Mouse (Mus musculus): Measurements from ENCODE around the gene Lcn12. TPM values are rescaled to one million over a fixed set of nuclear protein-coding genes. Genes with fewer than 3 reads are reported as not detected.

Gene Lcn12
- total and polyA plus RNA-seq, 2 experiments: 0.27 TPM; not detected in 1

- 45% methylated on average over 10 of the region's 10 CpGs for WGBS
- TF ChIP-seq CTCF (IDR thresholded peaks at IDR 0.05; ENCODE audit: low read depth, low read length): no peak
- TF ChIP-seq POLR2A (IDR thresholded peaks at IDR 0.05; ENCODE audit: extremely low read depth, insufficient read depth, low read length): no peak
- Histone ChIP-seq H3K4me3 (ENCODE audit: insufficient read depth, low read depth, low read length) (no peak overlapping the region), H3K27ac (replicated peaks; ENCODE audit: insufficient read depth, low read depth, low read length) (peak overlapping the region; percentile 40), H3K4me1 (ENCODE audit: control insufficient read depth, insufficient read depth, low read length) (peaks cover 19% of the 10 kb centered on the region), H3K36me3 (ENCODE audit: control insufficient read depth, insufficient read depth, low read length) (no peaks in the 10 kb centered on the region), H3K27me3 (ENCODE audit: control insufficient read depth, insufficient read depth, low read length) (no peaks in the 10 kb centered on the region), H3K79me2 (ENCODE audit: control insufficient read depth, insufficient read depth, low read length) (no peaks in the 10 kb centered on the region), H3K9ac (ENCODE audit: low read depth, low read length) (no peak overlapping the region)
- DNase-seq (ENCODE audit: extremely low read depth, low read depth, low spot score): peak; percentile 84
These were observed 14.0 kb downstream of the Lcn12 start for GRCm38 (mm10) chr2:25479551-25480311.

GRCm38 (mm10) chr2:25477967-25478675 is 15.6 kb downstream of the Lcn12 start:
- peaks cover 24% of the 10 kb centered on the region for H3K4me1 ChIP-seq (ENCODE audit: control insufficient read depth, insufficient read depth, low read length)
- WGBS: 50% methylated on average over 3 of the region's 3 CpGs
- H3K4me3 ChIP-seq (ENCODE audit: insufficient read depth, low read depth, low read length): no peak overlapping the region
- H3K36me3 ChIP-seq (ENCODE audit: control insufficient read depth, insufficient read depth, low read length): no peaks in the 10 kb centered on the region
- no peaks in the 10 kb centered on the region for H3K79me2 ChIP-seq (ENCODE audit: control insufficient read depth, insufficient read depth, low read length)
- no peaks in the 10 kb centered on the region for H3K27me3 ChIP-seq (ENCODE audit: control insufficient read depth, insufficient read depth, low read length)
- H3K9ac ChIP-seq (ENCODE audit: low read depth, low read length): no peak overlapping the region
- peak overlapping the region; percentile 5; the same call in 1 of the 2 replicates for H3K27ac ChIP-seq (replicated peaks; ENCODE audit: insufficient read depth, low read depth, low read length)
- DNase-seq (ENCODE audit: extremely low read depth, low read depth, low spot score): peak; percentile 86
- TF ChIP-seq CTCF (IDR thresholded peaks at IDR 0.05; ENCODE audit: low read depth, low read length) (no peak), POLR2A (IDR thresholded peaks at IDR 0.05; ENCODE audit: extremely low read depth, insufficient read depth, low read length) (no peak)

- WGBS: 89% methylated on average over 8 of the region's 8 CpGs
- H3K9ac ChIP-seq (ENCODE audit: low read depth, low read length): no peak overlapping the region
These were observed 16.2 kb downstream of the Lcn12 start for GRCm38 (mm10) chr2:25477541-25477940.

GRCm38 (mm10) chr2:25472550-25472949 is 21.2 kb downstream of the Lcn12 start:
- 14% methylated on average over 2 of the region's 2 CpGs for WGBS
- Histone ChIP-seq H3K36me3 (ENCODE audit: control insufficient read depth, insufficient read depth, low read length) (no peaks in the 10 kb centered on the region), H3K79me2 (ENCODE audit: control insufficient read depth, insufficient read depth, low read length) (no peaks in the 10 kb centered on the region), H3K9ac (ENCODE audit: low read depth, low read length) (no peak overlapping the region), H3K4me3 (ENCODE audit: insufficient read depth, low read depth, low read length) (no peak overlapping the region), H3K4me1 (ENCODE audit: control insufficient read depth, insufficient read depth, low read length) (peaks cover 14% of the 10 kb centered on the region), H3K27ac (replicated peaks; ENCODE audit: insufficient read depth, low read depth, low read length) (peak overlapping the region; percentile 16), H3K27me3 (ENCODE audit: control insufficient read depth, insufficient read depth, low read length) (no peaks in the 10 kb centered on the region)
- DNase-seq (ENCODE audit: extremely low read depth, low read depth, low spot score): peak; percentile 98
- TF ChIP-seq CTCF (IDR thresholded peaks at IDR 0.05; ENCODE audit: low read depth, low read length) (no peak), POLR2A (IDR thresholded peaks at IDR 0.05; ENCODE audit: extremely low read depth, insufficient read depth, low read length) (no peak)

More at GRCm38 (mm10) chr2:25477541-25477940, 16.2 kb downstream of the Lcn12 start:
- Histone ChIP-seq H3K36me3 (ENCODE audit: control insufficient read depth, insufficient read depth, low read length) (no peaks in the 10 kb centered on the region), H3K27me3 (ENCODE audit: control insufficient read depth, insufficient read depth, low read length) (no peaks in the 10 kb centered on the region), H3K4me1 (ENCODE audit: control insufficient read depth, insufficient read depth, low read length) (peaks cover 28% of the 10 kb centered on the region), H3K4me3 (ENCODE audit: insufficient read depth, low read depth, low read length) (no peak overlapping the region), H3K27ac (replicated peaks; ENCODE audit: insufficient read depth, low read depth, low read length) (no peak overlapping the region; the same call in 1 of the 2 replicates), H3K79me2 (ENCODE audit: control insufficient read depth, insufficient read depth, low read length) (no peaks in the 10 kb centered on the region)
- DNase-seq (ENCODE audit: extremely low read depth, low read depth, low spot score): no peak
- TF ChIP-seq CTCF (IDR thresholded peaks at IDR 0.05; ENCODE audit: low read depth, low read length) (no peak), POLR2A (IDR thresholded peaks at IDR 0.05; ENCODE audit: extremely low read depth, insufficient read depth, low read length) (no peak)

GRCm38 (mm10) chr2:25469969-25470368 is 23.7 kb downstream of the Lcn12 start, which contains the start of gene Ptgds:
TSS of gene Ptgds (minus strand) at chr2:25470046.
- no peak for DNase-seq (ENCODE audit: extremely low read depth, low read depth, low spot score)
- Histone ChIP-seq H3K4me3 (ENCODE audit: insufficient read depth, low read depth, low read length) (no peak within 1 kb of the TSS), H3K9ac (ENCODE audit: low read depth, low read length) (no peak within 1 kb of the TSS), H3K27me3 (ENCODE audit: control insufficient read depth, insufficient read depth, low read length) (no peaks in the 10 kb centered on the region), H3K36me3 (ENCODE audit: control insufficient read depth, insufficient read depth, low read length) (no peaks in the 10 kb centered on the region), H3K79me2 (ENCODE audit: control insufficient read depth, insufficient read depth, low read length) (no peaks in the 10 kb centered on the region), H3K27ac (replicated peaks; ENCODE audit: insufficient read depth, low read depth, low read length) (no peak within 1 kb of the TSS), H3K4me1 (ENCODE audit: control insufficient read depth, insufficient read depth, low read length) (peaks cover 17% of the 10 kb centered on the region)
- TF ChIP-seq CTCF (IDR thresholded peaks at IDR 0.05; ENCODE audit: low read depth, low read length) (no peak), POLR2A (IDR thresholded peaks at IDR 0.05; ENCODE audit: extremely low read depth, insufficient read depth, low read length) (no peak)
- WGBS: 71% methylated on average over 6 of the region's 6 CpGs

Data from liver, adult 2 months (tissue).